Mouse (Mus musculus) embryonic facial prominence, embryonic 10.5 days (tissue): ENCODE measurements at regions not wholly inside any gene's neighbourhood (a gene's known extent, or its start where the extent isn't known, plus 50 kb on each side); places are given as distances from the start of the nearest gene placed in this dataset.

Experiments
- DNase-seq: peaks from one replicate; pipeline ENCODE4 v3.0.0-alpha.2; 2017; ENCODE audit warnings: low spot score
- H3K27ac ChIP-seq: fragments of 300-500 bp; sonication (generic); replicated peaks from 2 replicates; pipeline ENCODE4 v1.5.1; 2016; ENCODE audit warnings: mild to moderate bottlenecking
- H3K27me3 ChIP-seq: fragments of 300-500 bp; sonication (generic); replicated peaks from 2 replicates; pipeline ENCODE4 v1.6.1; 2016; ENCODE audit warnings: low read depth, mild to moderate bottlenecking; ENCODE audit not compliant: poor library complexity, severe bottlenecking
- H3K36me3 ChIP-seq: fragments of 300-500 bp; sonication (generic); replicated peaks from 2 replicates; pipeline ENCODE4 v1.6.1; 2016; ENCODE audit warnings: mild to moderate bottlenecking, moderate library complexity
- H3K4me1 ChIP-seq: fragments of 300-500 bp; sonication (generic); 2 replicates; pipeline ENCODE4 v1.6.1; 2016
- H3K4me3 ChIP-seq: fragments of 300-500 bp; sonication (generic); 2 replicates; pipeline ENCODE4 v1.5.1; 2016; ENCODE audit warnings: mild to moderate bottlenecking, moderate library complexity
- H3K9me3 ChIP-seq: fragments of 300-500 bp; sonication (generic); 2 replicates; pipeline ENCODE4 v1.6.1; 2016; ENCODE audit warnings: mild to moderate bottlenecking
- WGBS: fragments of 180-500 bp; shearing (Covaris S2); methylation state at CpG from one replicate; pipeline ENCODE4 v1.1.7; 2016; 5-methylcytosine and 5-hydroxymethylcytosine counted together

DNA sequence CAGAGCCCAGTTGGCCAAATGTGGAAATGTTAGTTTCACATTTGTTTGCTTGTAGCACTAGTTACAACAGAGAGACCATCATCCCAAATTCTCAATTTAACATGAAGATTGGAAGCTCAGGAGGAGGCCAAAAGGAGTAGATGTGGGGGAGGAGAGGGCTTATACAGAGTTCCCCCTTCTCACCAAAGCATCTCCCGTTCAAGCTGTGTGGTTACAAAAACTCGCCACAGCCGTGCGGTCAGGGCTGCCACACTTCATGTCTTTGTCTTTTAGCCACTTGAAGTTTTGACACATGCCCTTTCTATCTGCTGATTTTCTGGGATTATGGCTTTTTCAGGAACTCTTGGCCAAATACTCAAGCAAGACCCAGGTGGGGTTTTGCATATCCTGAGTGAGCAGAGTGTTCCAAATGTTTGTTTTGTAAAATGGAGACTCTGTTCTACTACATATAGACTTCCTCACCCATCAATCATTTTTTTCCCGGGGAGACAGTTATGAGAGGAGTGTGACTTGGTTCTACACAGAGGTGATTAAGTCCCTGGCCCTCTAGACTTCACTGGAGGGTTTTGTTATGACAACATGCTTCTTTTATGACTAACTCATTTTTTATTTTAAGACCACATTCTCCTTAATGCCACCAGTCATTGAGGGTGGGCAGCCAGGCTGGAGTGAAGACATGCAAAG, 605.4 kb upstream of the Sall1 start:
- Histone ChIP-seq H3K4me3 (no peak overlapping the region), H3K27me3 (no peaks in the 10 kb centered on the region), H3K27ac (no peak overlapping the region), H3K4me1 (no peaks in the 10 kb centered on the region), H3K9me3 (no peaks in the 10 kb centered on the region), H3K36me3 (no peaks in the 10 kb centered on the region)
- no peak for DNase-seq
- 86% methylated on average over 5 of the region's 5 CpGs for WGBS

DNA sequence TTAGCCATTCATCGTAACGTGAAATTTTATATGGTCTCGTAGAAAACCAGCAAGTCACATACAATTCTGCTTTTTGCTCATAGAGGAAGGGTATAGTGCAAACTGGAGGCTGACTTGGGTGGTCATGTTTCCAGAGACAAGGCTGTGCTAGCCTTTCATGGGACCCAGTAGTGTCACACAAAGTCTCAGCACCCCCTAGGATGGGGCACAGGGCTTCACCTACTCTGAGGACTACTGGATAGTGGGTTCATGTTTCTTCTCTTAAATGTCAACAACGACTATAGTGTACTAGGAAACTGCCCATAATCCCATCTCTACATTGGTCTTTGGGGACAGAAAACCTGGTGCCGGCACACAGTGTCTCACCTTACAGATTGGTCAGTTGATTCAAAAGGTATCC, 603.0 kb upstream of the Sall1 start:
- Histone ChIP-seq H3K27me3 (no peaks in the 10 kb centered on the region), H3K4me3 (no peak overlapping the region), H3K36me3 (no peaks in the 10 kb centered on the region), H3K4me1 (no peaks in the 10 kb centered on the region), H3K9me3 (no peaks in the 10 kb centered on the region), H3K27ac (no peak overlapping the region)
- DNase-seq = no peak
- WGBS = 88% methylated on average over 5 of the region's 5 CpGs

DNA sequence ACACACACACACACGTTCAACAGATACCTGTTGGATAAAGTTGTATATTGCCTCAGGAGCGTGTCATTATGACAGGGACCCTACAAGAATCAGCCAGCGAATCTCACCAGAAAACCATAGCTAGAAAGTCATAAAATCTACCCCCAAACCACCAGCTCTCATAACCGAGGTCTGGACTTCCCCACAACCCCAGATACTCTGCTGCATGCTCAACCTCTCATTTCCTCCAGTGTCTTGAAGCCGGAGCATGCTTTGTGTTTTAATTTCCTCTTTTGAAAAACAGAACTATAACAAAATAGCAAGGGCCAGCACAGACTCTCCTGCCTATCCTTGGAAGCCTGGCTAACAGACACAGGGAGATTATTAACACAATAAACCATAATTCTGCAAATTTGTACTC, 597.4 kb upstream of the Sall1 start:
- Histone ChIP-seq H3K27ac (no peak overlapping the region), H3K36me3 (no peaks in the 10 kb centered on the region), H3K4me3 (no peak overlapping the region), H3K9me3 (no peaks in the 10 kb centered on the region), H3K4me1 (no peaks in the 10 kb centered on the region), H3K27me3 (no peaks in the 10 kb centered on the region)
- 87% methylated on average over 5 of the region's 5 CpGs for WGBS
- no peak for DNase-seq

DNA sequence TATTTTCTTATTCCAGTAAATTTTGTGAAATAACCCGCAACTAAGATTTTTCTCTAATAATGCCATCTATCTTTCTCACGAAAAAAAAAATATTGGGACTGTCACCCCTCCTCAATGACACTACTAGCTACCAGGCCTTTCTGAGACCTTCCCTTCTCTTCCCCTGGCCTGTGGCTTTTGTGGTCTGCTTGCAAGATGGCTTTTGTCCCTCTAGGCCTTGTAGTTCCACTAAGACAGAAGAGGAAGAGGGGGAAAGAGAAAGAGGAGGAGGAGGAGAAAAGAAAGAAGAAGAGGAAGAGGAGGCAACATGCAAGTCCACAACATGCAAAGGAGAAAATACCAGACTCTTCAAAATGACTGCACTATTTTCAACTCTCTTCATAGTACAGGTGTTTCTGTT, 590.9 kb upstream of the Sall1 start:
- Histone ChIP-seq H3K4me1 (no peaks in the 10 kb centered on the region), H3K9me3 (no peaks in the 10 kb centered on the region), H3K4me3 (no peak overlapping the region), H3K27me3 (no peaks in the 10 kb centered on the region), H3K36me3 (no peaks in the 10 kb centered on the region), H3K27ac (no peak overlapping the region)
- no peak for DNase-seq
- 91% methylated on average over 2 of the region's 2 CpGs for WGBS

DNA sequence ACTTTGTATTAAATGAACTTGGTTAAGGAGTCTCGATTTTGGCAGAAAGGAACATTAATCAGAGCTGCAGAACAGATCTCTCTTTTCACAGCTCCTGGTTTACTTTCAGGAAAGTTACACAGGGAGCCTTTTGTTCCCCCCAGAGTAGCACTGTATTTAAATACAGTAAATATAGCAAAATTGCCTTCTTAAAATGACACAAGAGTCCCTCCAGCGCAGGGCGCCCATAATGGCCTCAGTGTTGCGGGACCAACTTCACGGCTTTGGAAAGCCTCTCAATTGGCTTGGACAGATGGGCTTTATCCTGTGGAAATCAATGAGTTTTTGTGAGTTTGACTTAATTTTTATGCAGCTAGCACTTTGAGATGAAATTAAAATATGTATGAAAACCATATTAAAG, 588.3 kb upstream of the Sall1 start:
- Histone ChIP-seq H3K27ac (no peak overlapping the region), H3K4me1 (no peaks in the 10 kb centered on the region), H3K36me3 (no peaks in the 10 kb centered on the region), H3K27me3 (no peaks in the 10 kb centered on the region), H3K4me3 (no peak overlapping the region), H3K9me3 (no peaks in the 10 kb centered on the region)
- 79% methylated on average over 5 of the region's 5 CpGs for WGBS
- no peak for DNase-seq

DNA sequence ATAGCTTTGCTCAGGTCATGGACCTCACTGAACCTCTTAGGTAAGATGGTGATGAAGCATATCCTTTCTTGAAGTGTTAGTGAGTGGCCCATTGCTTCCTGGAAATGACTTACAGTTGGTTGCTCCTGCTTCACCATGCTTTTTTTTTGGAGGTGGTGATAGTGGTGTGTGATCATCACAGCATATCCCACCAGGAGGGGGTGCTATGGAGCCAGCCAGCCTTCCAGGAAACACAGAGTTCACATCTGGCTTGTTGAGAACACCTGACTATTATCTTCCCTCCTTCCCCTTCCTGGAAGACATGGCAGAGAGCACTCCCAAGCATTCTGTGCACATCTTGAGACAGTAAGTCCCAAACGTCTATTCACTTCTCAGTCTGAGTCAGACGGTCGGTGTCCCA, 586.6 kb upstream of the Sall1 start:
- DNase-seq = no peak
- Histone ChIP-seq H3K4me3 (no peak overlapping the region), H3K27ac (no peak overlapping the region), H3K27me3 (no peaks in the 10 kb centered on the region), H3K36me3 (no peaks in the 10 kb centered on the region), H3K9me3 (no peaks in the 10 kb centered on the region), H3K4me1 (0 out of 2 replicates have a peak, but pooled peaks cover 2% of the 10 kb centered on the region)
- WGBS = 85% methylated on average over 3 of the region's 3 CpGs

DNA sequence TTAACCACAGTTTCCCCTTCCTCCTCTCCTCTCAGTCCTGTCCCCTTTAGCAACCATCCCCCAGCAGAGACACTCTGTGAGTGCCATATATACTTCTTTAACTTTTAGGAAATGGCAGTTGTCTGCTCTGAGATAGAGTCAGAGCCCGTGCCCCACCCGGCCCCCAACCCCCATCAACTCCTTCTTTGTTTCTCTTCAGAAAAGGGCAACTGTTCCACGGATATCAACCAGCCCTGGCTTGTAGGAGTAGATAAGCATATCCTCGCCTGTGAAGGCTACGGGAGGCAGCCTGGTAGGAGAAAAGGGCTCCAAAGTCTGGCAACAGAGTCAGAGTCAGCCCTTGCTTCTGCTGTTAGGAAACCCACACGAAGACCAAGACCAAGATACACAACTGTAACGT, 574.1 kb upstream of the Sall1 start:
- no peaks in the 10 kb centered on the region for H3K9me3 ChIP-seq
- DNase-seq = no peak
- H3K4me1 ChIP-seq = no peaks in the 10 kb centered on the region
- 70% methylated on average over 7 of the region's 7 CpGs for WGBS
- no peak overlapping the region for H3K27ac ChIP-seq
- no peaks in the 10 kb centered on the region for H3K36me3 ChIP-seq
- H3K4me3 ChIP-seq = no peak overlapping the region
- H3K27me3 ChIP-seq = no peaks in the 10 kb centered on the region

DNA sequence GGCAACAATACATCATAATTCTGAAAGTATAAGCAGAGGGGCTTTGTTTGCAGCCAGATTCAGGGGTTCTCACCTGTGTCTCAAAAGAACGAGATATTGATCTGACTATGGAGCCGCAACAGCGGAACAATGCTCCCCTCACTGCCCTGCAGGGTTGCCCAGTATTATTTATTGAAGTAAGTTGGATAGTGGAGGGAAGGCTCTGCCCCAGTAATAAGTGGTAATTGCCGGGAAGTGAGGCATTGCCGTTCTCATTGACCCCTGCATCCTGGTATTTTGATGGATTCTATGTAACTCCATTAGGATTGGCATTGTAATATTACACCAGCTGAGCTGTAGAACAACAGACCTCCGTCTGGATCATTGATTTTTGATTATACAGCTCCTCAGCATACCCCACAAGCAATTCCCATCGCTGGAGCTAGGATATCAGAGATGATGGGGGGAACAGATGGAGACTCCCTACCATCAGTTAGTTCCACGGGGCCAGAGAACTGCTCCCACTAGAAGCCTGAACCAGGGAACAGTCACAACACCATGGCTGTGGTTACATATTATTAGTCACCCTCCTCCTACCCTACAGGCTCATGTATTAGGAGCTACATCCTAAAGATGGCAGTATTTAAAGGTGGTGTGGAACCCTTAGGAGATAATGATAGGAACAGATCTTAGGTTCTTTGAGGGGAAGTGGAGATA, 572.0 kb upstream of the Sall1 start:
- H3K36me3 ChIP-seq = no peaks in the 10 kb centered on the region
- H3K4me1 ChIP-seq = no peaks in the 10 kb centered on the region
- H3K27ac ChIP-seq = no peak overlapping the region
- H3K27me3 ChIP-seq = no peaks in the 10 kb centered on the region
- H3K9me3 ChIP-seq = no peaks in the 10 kb centered on the region
- no peak overlapping the region for H3K4me3 ChIP-seq
- no peak for DNase-seq
- 70% methylated on average over 8 of the region's 8 CpGs for WGBS

DNA sequence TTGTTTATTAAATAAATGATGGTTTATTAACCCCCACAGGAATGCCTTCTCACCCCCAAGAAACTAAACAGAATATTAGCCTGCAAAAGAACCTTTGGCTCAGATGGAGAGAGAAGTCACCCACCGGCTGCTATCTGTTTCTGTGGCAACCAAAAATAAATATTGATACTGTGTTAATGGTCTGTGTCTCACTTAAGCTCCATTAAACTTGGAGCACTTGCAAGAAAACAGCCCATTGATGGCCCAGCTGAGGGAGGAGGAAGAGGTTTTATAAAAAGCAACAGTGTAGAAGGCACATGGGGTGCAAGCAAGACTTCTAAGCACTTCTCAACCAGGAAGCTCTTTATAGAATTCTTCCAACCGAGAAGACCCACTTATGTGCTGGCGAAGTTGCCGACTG, 565.1 kb upstream of the Sall1 start:
- H3K27me3 ChIP-seq = no peaks in the 10 kb centered on the region
- H3K9me3 ChIP-seq = no peaks in the 10 kb centered on the region
- H3K36me3 ChIP-seq = no peaks in the 10 kb centered on the region
- H3K4me3 ChIP-seq = no peak overlapping the region
- DNase-seq = no peak
- H3K27ac ChIP-seq = no peak overlapping the region
- no peaks in the 10 kb centered on the region for H3K4me1 ChIP-seq
- 78% methylated on average over 4 of the region's 4 CpGs for WGBS

DNA sequence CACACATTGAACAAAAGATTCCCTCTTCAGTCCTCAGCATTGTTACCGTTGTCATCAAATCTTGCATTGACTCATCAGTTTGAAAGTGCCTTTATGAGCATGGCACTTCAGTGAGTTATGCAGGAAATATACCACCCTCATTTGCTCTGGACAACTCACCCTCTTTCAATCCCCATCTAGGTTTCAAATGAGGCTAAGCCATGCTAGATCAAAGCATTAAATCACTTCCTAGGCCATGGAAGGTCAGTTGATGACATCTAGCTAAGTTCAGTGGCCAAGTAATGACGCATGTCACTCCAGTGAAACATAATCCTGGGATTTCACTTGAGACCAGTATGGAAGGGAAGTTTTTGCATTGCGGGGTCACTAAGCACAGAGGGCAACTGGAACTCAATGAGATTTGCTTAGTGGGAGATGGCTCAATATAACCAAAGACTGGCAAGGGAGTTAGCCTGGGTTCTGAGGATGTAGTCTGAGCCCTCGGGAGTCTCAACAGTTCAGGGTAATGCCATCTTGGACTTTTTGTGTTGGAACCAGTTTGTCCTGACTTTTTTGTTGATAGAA, 562.0 kb upstream of the Sall1 start:
- H3K27ac ChIP-seq = no peak overlapping the region

DNA sequence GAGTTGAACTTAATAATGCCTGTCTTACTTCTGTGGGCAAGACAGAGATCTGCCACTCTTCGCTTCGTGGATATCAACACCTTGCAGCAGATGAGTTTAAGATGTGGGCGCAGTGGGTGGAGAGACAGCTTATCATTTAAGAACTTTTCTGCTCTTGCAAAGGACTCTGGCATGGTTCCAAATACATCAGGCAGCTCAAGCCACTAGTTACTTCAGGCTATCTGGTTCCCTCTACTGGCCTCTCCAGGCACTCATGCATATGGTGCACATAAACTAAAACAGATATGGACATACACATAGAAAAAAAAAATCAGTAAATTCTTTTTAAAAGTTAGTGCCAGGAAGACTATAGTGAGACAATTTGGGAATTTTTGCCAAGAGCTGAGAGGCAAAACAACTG, 560.5 kb upstream of the Sall1 start:
- WGBS = 94% methylated on average over 3 of the region's 3 CpGs
- Histone ChIP-seq H3K27ac (no peak overlapping the region), H3K36me3 (no peaks in the 10 kb centered on the region), H3K4me1 (no peaks in the 10 kb centered on the region), H3K4me3 (no peak overlapping the region), H3K9me3 (no peaks in the 10 kb centered on the region), H3K27me3 (no peaks in the 10 kb centered on the region)
- no peak for DNase-seq

More for the DNA sequence above, 562.0 kb upstream of the Sall1 start:
- H3K27me3 ChIP-seq = no peaks in the 10 kb centered on the region
- no peak for DNase-seq
- 84% methylated on average over 4 of the region's 4 CpGs for WGBS
- no peaks in the 10 kb centered on the region for H3K9me3 ChIP-seq
- no peak overlapping the region for H3K4me3 ChIP-seq
- H3K4me1 ChIP-seq = no peaks in the 10 kb centered on the region
- no peaks in the 10 kb centered on the region for H3K36me3 ChIP-seq

DNA sequence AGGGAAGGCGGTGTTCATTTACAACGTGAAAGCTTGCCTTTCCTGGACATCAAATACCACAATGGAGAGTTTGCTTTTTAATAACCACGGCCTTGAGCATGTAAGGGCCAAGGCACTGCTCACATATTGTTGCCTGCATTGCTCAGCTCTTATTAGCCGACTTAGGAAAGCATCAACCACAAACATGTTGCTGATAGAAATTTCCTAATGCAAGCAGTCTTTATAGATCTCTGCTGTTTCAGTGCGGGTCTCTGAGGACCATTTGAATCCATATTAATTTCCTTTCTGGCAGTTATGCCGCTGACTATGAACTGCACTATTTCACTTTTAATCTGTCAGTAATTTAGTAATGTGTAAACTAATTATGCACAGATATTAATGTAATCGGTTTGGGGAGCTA, 552.4 kb upstream of the Sall1 start:
- WGBS = 82% methylated on average over 7 of the region's 7 CpGs
- H3K27me3 ChIP-seq = no peaks in the 10 kb centered on the region

DNA sequence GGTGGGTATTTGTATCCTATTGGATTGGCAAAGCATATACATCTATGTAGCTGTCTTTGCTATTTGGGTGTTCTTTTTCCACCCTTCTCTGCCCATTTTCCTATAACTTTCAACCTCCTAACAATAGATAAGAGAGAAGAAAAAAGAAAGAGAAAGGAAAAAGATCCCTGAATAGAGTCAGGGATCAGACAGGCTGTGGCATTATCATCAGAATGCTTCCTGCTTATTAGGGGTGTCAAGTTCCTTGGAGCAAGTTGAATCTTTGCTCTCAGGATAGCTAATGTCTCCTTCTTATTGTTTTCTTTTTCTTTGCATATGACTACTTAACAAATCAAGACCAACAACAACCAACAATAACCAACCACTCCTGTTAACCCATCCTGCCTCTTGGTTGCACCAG, 539.1 kb upstream of the Sall1 start:
- Histone ChIP-seq H3K4me3 (no peak overlapping the region), H3K36me3 (no peaks in the 10 kb centered on the region), H3K27ac (no peak overlapping the region), H3K4me1 (no peaks in the 10 kb centered on the region), H3K9me3 (0 out of 2 replicates have a peak, but pooled peaks cover 2% of the 10 kb centered on the region), H3K27me3 (no peaks in the 10 kb centered on the region)
- DNase-seq = no peak

More for the DNA sequence above, 552.4 kb upstream of the Sall1 start:
- Histone ChIP-seq H3K27ac (no peak overlapping the region), H3K36me3 (no peaks in the 10 kb centered on the region), H3K4me3 (no peak overlapping the region), H3K9me3 (no peaks in the 10 kb centered on the region), H3K4me1 (no peaks in the 10 kb centered on the region)
- DNase-seq = no peak
